Mouse (Mus musculus) adrenal gland, adult 2 months (tissue): Measurements from ENCODE around the gene Vhl. TPM values are rescaled to one million over a fixed set of nuclear protein-coding genes. Genes with fewer than 3 reads are reported as not detected.

Experiments
- DNase-seq: peaks from one replicate; pipeline ENCODE4 v3.0.0; 2021
- polyA plus RNA-seq: library from polyadenylated mRNA; depleted of rRNA; stranded (reverse); fragments of >200 nt; gene quantifications from 2 replicates; pipeline ENCODE4 v1.2.3, GENCODE M21; 2012
- total RNA-seq, 2 experiments: library from RNA; stranded (reverse); gene quantifications; 2 replicates each; pipeline ENCODE4 v1.2.3; 2021

The Vhl gene
- total and polyA plus RNA-seq, 3 experiments: 21.4 to 26.3 (median 22.5) TPM

GRCm38 (mm10) chr6:113624989-113625770, 1.4 kb downstream of the Vhl start:
- peak; percentile 47 for DNase-seq

- no peak for DNase-seq
Observed at GRCm38 (mm10) chr6:113630322-113630721, 6.6 kb downstream of the Vhl start.

GRCm38 (mm10) chr6:113632863-113633262, 9.1 kb downstream of the Vhl start:
- DNase-seq: no peak

DNA sequence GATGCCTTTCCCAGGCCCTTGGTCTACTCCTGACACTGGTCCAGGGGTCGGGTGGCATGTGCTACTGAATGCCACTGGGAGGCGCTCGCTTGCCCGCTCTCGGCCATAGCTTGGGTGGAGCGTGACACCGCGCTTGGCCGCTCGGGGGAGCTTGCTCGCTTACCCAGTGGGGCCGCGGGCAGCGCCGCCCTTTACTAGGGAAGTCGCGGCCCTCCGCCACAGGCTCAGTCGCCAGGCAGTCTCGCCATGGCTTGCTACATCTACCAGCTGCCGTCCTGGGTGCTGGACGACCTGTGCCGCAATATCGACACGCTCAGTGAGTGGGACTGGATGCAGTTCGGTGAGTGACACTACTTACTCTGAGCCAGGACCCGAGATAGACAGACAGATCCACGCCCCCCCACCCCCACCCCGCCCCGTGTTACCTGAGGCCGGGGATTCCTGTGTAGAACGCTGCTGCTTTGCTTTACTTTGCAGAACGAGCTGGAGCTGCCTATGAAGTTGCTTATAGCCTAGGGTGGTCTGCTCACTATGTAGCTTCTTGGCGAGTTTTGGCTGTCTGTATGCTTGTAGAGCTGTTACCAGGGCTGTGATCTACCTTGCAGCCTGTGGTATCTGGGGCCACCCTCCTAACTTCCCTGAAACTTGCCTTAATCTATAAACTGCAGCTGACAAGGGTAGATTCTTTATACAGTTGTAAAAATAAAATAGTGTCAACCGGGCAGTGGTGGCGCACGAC, 14.7 kb downstream of the Vhl start, which contains the start of gene Irak2:
Irak2 (plus strand) TSS at position 166 of the 739 bp plus-strand sequence.
- DNase-seq: peak; percentile 96

DNA sequence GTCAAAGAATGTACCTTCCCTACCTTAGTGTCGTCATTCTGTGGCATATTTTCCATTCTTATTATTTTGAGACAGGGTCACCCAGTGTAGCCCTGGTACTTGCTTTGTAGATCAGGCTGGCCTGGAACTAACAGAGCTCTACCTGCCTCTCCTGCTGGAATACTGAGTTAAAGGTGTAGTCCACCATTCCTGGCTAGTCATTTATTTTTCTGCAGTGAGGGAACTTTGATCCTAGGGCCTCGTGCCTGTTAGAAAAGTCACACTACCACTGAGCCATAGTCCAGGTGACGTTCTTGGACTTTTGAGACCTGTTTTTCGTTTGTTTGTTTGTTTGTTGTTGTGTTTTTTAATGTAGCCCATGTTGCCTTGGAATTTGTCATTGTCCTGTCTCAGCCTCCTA, 15.4 kb downstream of the Vhl start:
- DNase-seq: no peak

- no peak for DNase-seq
Observed at GRCm38 (mm10) chr6:113642605-113643004, 18.8 kb downstream of the Vhl start.

GRCm38 (mm10) chr6:113643021-113643420, 19.3 kb downstream of the Vhl start:
- no peak for DNase-seq

- DNase-seq: no peak
Observed at GRCm38 (mm10) chr6:113643967-113644366, 20.2 kb downstream of the Vhl start.

DNA sequence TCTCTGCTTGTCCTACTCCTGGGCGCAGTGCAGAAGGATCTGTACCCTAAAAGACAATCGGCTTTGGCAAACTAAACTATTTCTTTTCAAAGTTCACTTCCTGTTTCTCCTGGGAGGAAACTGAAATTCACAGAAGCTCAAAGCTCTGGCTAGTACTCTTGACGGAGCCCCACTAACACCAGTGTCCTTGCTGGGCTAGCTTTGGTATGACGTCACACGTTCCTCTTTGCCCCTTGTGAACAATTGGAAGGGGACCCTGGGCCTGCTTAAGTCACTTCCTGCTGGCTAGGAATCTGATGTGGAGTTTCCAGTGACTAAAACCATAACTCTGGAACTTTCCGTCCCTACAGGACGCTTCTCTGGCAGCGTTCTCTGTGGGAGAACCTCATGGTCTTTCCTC, 21.0 kb downstream of the Vhl start:
- peak; percentile 69 for DNase-seq

DNA sequence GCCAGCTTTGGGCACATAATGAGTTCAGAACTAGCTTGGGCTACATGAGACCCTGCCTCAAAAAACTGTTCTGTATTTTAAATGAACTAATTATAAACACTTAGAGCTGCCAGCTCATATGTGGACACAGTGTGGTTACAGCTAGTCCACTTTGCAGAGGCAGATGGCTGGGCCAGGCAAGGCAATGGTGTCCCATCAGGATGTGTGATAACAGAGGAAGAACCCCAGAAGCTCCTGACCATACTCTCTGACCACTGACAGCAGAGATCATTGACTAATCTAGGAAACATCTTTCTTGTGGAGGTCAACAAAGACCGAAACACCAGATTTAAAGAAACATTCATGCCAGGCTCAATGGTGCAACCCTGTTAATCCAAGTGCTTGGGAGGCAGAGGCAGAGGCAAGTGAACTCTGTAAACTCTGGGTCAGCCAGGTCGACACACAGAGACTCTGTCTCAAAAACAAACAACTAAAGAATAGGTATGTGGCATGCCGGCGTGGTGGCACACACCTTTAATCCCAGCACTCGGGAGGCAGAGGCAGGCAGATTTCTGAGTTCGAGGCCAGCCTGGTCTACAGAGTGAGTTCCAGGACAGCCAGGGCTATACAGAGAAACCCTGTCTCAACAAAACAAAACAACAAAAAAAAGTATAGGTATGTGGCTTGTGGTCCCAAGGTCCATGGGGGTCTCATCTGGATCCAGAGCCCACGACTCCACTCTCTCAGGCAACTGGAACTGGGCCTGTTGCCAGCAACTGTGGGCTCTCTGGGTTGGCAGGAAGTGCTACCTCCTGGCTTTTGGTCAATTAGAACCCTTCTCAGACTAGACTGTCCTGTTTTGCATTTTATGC, 25.8 kb downstream of the Vhl start:
- no peak for DNase-seq

- DNase-seq: no peak
Observed at GRCm38 (mm10) chr6:113650197-113650640, 26.5 kb downstream of the Vhl start.

GRCm38 (mm10) chr6:113651626-113652025, 27.9 kb downstream of the Vhl start:
- no peak for DNase-seq

GRCm38 (mm10) chr6:113653551-113653950, 29.8 kb downstream of the Vhl start:
- DNase-seq: no peak

DNA sequence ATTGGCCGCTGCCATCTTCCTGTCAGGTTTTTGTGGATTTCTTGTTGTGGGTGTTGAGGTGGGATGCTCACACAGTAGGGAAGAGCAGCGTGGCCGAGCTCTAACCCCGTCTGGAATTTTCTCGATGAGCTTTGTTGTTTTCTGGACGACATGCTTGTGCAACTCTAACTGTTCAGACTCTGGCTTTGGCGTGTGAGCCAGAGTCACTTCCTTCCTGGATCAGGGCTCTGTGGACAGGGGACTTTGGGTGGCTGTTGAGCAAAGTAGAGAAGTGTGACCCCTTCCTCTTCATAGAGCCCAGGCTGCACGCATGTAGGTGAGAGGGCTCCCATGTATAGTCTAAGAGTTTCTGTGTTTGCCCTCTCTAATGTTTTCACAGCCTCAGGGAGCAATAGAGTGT, 30.3 kb downstream of the Vhl start:
- DNase-seq: no peak

DNA sequence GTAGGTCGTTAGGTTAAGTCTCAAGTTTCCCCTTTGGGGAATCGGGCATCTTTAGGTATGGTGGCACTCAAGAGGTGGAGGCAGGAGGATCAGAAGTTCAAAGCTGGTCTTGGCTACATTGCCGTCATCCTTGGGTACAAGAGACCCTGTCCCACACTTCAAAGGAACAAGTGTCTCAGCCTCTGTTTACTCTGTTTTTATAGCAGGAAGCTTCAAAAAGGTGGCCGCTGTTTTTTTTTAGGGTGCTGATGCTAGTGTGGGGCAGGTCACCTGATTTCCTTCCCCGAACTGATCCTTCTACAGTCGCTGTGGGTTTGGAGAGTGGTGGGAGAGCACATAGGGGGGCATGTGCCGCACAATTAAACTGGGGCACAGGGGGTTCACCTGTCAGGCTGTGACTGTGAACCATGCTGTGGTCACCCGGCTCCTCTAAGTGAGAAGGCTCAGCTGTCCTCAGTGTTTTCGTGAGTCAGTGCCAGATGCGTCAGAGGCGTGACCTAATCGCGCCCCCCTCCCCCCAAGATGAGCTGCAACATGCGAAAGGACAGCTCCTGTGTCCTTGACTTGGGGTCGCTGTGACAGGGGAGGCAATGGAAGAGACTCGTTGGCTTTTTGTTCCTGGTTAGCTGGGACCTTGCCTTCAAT, 31.1 kb downstream of the Vhl start:
- peak; percentile 92 for DNase-seq

DNA sequence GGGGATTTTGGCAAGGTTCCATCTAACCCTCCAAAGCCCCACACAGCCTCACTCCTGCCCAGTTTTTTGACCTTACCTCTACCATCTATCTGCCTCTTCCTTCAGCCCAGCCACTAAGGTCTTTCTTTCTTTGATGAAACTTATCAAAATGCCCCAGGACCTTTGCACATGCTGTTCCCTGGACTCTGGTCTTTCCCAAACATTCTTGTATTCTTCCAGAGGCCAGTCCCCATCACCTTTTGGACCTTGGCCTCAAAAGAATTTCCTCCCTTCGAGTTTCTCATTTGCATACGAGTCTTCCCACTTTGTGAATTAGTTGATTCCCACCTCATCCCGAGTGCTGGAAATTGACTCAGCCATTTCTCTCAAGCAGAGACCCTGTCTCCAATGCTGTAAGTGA, 31.7 kb downstream of the Vhl start:
- DNase-seq: no peak

GRCm38 (mm10) chr6:113656847-113657246, 33.1 kb downstream of the Vhl start:
- no peak for DNase-seq

- DNase-seq: no peak
Observed at GRCm38 (mm10) chr6:113658226-113658625, 34.5 kb downstream of the Vhl start.

DNA sequence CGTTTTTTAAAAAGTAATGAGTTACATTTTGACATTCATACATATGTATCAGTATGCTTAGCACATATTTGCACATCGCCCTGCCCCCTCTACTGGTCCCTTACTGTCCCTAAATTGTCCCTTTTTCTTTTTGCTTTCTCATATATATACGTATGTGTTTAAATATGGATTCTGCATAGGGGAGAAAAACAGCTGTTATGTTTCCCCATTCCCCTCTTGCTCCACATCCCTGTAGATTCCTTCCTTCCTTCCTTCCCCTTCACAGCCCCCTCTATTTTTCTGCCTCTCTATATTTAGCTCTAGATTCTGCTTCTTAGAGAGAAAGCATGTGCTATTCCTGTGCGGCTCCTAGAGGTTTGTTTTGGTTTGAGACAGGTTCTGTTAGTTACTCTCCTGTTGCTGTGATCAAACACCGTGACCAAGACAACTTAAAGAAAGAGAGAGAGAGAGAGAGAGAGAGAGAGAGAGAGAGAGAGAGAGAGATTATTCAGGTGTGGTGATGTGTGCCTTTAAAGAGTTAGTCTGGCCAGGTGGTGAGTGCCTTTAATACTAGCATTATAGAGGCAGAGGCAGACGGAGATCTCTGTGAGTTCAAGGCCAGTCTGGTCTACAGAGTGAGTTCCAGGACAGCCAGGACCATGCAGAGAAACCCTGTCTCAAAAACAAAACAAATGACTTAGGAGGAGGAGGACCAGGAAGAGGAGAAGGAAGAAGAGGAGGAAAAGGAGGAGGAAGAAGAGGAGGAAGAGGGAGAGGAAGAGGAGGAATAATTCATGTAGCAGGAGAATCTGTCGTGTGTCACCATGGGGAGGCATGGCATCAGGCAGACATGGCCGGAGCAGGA, 36.1 kb downstream of the Vhl start:
- no peak for DNase-seq

DNA sequence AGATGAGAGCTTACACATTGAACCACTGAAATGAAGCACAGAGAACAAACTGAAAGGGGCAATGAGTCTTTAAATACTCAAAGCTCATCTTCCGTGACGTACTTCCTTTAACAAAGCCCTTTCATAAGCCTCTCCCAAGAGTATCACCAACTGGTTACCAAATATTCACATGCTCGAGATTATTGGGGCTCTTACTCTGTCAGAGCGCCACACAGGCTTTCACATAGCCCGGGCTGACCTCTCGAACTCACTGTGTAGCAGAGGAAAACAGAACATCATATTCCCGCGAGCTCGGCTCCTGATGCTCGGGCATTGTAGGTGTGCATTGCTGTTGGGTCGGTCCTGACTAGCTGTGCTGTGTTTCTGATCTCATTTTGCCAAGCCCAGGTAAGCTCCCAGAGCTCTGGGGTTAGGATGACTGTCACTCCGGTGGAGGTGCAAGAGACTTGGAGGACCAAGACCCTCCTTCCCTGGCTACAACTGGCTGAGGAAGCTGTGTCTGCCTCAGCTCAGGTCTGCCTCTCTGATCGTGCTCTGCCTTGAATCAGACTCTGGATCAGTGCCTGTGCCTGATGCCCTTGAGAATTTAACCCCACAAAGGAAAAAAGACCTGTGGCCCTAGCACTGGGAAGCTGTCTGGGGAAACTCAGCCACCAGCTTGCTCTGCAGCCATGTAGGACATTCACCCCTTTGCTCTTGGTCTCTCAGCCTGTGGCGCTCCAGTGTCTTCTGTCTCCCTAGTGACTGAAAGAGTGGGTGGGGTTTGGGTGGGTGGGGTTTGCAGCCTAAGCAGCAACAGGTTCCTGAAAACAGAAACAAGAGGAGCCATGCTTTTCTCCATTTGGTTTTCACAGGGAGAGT, 37.0 kb downstream of the Vhl start:
- peak; percentile 44 for DNase-seq
